Mouse (Mus musculus) small intestine, adult 2 months (tissue): ENCODE results near the gene Wt1. TPM values are rescaled to one million over a fixed set of nuclear protein-coding genes. Genes with fewer than 3 reads are reported as not detected.

ENCODE experiments used
- H3K27ac ChIP-seq: fragments of 200-500 bp; 2 replicates; pipeline ENCODE4 v1.5.1; 2012; ENCODE audit warnings: low read depth, low read length, control low read depth, inconsistent platforms; ENCODE audit not compliant: insufficient read depth
- H3K27me3 ChIP-seq: fragments of 200-500 bp; 2 replicates; pipeline ENCODE4 v1.6.1; 2012; ENCODE audit warnings: mild to moderate bottlenecking, moderate library complexity, low read length, inconsistent platforms; ENCODE audit not compliant: control insufficient read depth, insufficient read depth
- H3K36me3 ChIP-seq: fragments of 200-500 bp; 2 replicates; pipeline ENCODE4 v1.6.1; 2012; ENCODE audit warnings: mild to moderate bottlenecking, low read length, control low read depth, inconsistent platforms; ENCODE audit not compliant: control insufficient read depth, insufficient read depth
- H3K4me1 ChIP-seq: fragments of 200-500 bp; 2 replicates; pipeline ENCODE4 v1.6.1; 2012; ENCODE audit warnings: low read length, inconsistent platforms, mixed read lengths; ENCODE audit not compliant: control insufficient read depth, insufficient read depth, insufficient read length
- H3K4me3 ChIP-seq: fragments of 200-500 bp; 2 replicates; pipeline ENCODE4 v1.5.1; 2012; ENCODE audit warnings: low read depth, mild to moderate bottlenecking, control low read depth, inconsistent platforms, low read length, moderate library complexity
- CTCF ChIP-seq: fragments of 200-500 bp; IDR thresholded peaks from 2 replicates; pipeline ENCODE4 v1.5.1; 2012; ENCODE audit warnings: low read depth, mild to moderate bottlenecking, control low read depth, inconsistent platforms, low read length, moderate library complexity, mixed read lengths; ENCODE audit not compliant: insufficient replicate concordance, insufficient read length; ENCODE audit errors: extremely low read depth
- POLR2A ChIP-seq: fragments of 200-500 bp; IDR thresholded peaks from 2 replicates; pipeline ENCODE4 v1.6.1; 2012; ENCODE audit warnings: low read depth, mild to moderate bottlenecking, control low read depth, inconsistent platforms, low read length, moderate library complexity
- WGBS: fragments of 180-500 bp; shearing (Covaris S2); methylation state at CpG from one replicate; pipeline ENCODE4 v1.1.7; 2018; 5-methylcytosine and 5-hydroxymethylcytosine counted together
- polyA plus RNA-seq: library from polyadenylated mRNA; depleted of rRNA; stranded (reverse); fragments of >200 nt; gene quantifications from 2 replicates; pipeline ENCODE4 v1.2.3, GENCODE M21; 2012

The Wt1 gene
- polyA plus RNA-seq, 1 experiment = 0.48 TPM

GRCm38 (mm10) chr2:105089581-105090508, 36.5 kb upstream of the Wt1 start:
- no peak overlapping the region for H3K4me3 ChIP-seq
- no peak overlapping the region for H3K27ac ChIP-seq
- no peaks in the 10 kb centered on the region for H3K4me1 ChIP-seq
- H3K36me3 ChIP-seq = no peaks in the 10 kb centered on the region
- no peaks in the 10 kb centered on the region for H3K27me3 ChIP-seq
- TF ChIP-seq POLR2A (no peak), CTCF (no peak)
- 37% methylated on average over 7 of the region's 7 CpGs for WGBS

- Histone ChIP-seq H3K27me3 (no peaks in the 10 kb centered on the region), H3K27ac (no peak overlapping the region), H3K4me1 (no peaks in the 10 kb centered on the region), H3K4me3 (no peak overlapping the region), H3K36me3 (no peaks in the 10 kb centered on the region)
- TF ChIP-seq POLR2A (no peak), CTCF (no peak)
- 72% methylated on average over 5 of the region's 5 CpGs for WGBS
These were observed 35.3 kb upstream of the Wt1 start for GRCm38 (mm10) chr2:105090991-105091390.

GRCm38 (mm10) chr2:105091718-105092117, 34.6 kb upstream of the Wt1 start, which contains the start of gene Gm11060:
TSS of gene Gm11060 (plus strand) at chr2:105092018.
- no peaks in the 10 kb centered on the region for H3K4me1 ChIP-seq

GRCm38 (mm10) chr2:105097294-105097953, 28.9 kb upstream of the Wt1 start:
- TF ChIP-seq CTCF (no peak), POLR2A (no peak)
- Histone ChIP-seq H3K4me3 (no peak overlapping the region), H3K27me3 (no peaks in the 10 kb centered on the region), H3K4me1 (no peaks in the 10 kb centered on the region), H3K36me3 (no peaks in the 10 kb centered on the region), H3K27ac (no peak overlapping the region)
- 91% methylated on average over 22 of the region's 22 CpGs for WGBS

More at GRCm38 (mm10) chr2:105091718-105092117, 34.6 kb upstream of the Wt1 start, which contains the start of gene Gm11060:
- no peaks in the 10 kb centered on the region for H3K27me3 ChIP-seq
- H3K36me3 ChIP-seq = no peaks in the 10 kb centered on the region
- no peak within 1 kb of the TSS for H3K27ac ChIP-seq
- H3K4me3 ChIP-seq = no peak within 1 kb of the TSS
- TF ChIP-seq CTCF (no peak), POLR2A (no peak)
- 79% methylated on average over 2 of the region's 2 CpGs for WGBS

GRCm38 (mm10) chr2:105099410-105099809, 26.9 kb upstream of the Wt1 start:
- TF ChIP-seq POLR2A = no peak
- no peak for TF ChIP-seq CTCF
- 75% methylated on average over 7 of the region's 7 CpGs for WGBS

GRCm38 (mm10) chr2:105100541-105100940, 25.8 kb upstream of the Wt1 start:
- TF ChIP-seq POLR2A = no peak
- no peak for TF ChIP-seq CTCF
- Histone ChIP-seq H3K4me1 (no peaks in the 10 kb centered on the region), H3K27ac (no peak overlapping the region), H3K27me3 (no peaks in the 10 kb centered on the region), H3K4me3 (no peak overlapping the region), H3K36me3 (no peaks in the 10 kb centered on the region)
- WGBS = 61% methylated on average over 7 of the region's 7 CpGs

More at GRCm38 (mm10) chr2:105099410-105099809, 26.9 kb upstream of the Wt1 start:
- Histone ChIP-seq H3K4me3 (no peak overlapping the region), H3K4me1 (no peaks in the 10 kb centered on the region), H3K27ac (no peak overlapping the region), H3K36me3 (no peaks in the 10 kb centered on the region), H3K27me3 (no peaks in the 10 kb centered on the region)

GRCm38 (mm10) chr2:105108703-105109158, 17.6 kb upstream of the Wt1 start:
- no peaks in the 10 kb centered on the region for H3K4me1 ChIP-seq
- TF ChIP-seq POLR2A (no peak), CTCF (no peak)
- no peak overlapping the region for H3K4me3 ChIP-seq
- no peaks in the 10 kb centered on the region; the same call in 1 of the 2 replicates for H3K27me3 ChIP-seq
- WGBS = 20% methylated on average over 6 of the region's 6 CpGs
- no peaks in the 10 kb centered on the region for H3K36me3 ChIP-seq
- no peak overlapping the region for H3K27ac ChIP-seq
